In genomic region chr11:20542739-20543452, GRCm38 (mm10) we compare ENCODE assay signal across 7 mouse cellular contexts. TPM values are rescaled to one million over a fixed set of nuclear protein-coding genes. Genes with fewer than 3 reads are reported as not detected.
DNase-seq lines count a peak whose midpoint lies in the region; ATAC-seq lines count a peak whose summit lies in the region.

Sertad2 (plus strand) TSS chr11:20543253.

- peak within 1 kb of the TSS; percentile 91 for H3K4me3 ChIP-seq in intestine, embryonic 15.5 days (replicated peaks)
- peak within 1 kb of the TSS; percentile 88 for H3K4me3 ChIP-seq in midbrain, embryonic 10.5 days

- peak within 1 kb of the TSS; percentile 70 for H3K9ac ChIP-seq in intestine, embryonic 15.5 days

- H3K36me3 ChIP-seq in intestine, embryonic 15.5 days, result no peaks in the 10 kb centered on the region
- H3K36me3 ChIP-seq in midbrain, embryonic 10.5 days, result no peaks in the 10 kb centered on the region

- H3K27ac ChIP-seq in intestine, embryonic 15.5 days, result peak within 1 kb of the TSS; percentile 91
- peak within 1 kb of the TSS; percentile 94 for H3K27ac ChIP-seq in midbrain, embryonic 10.5 days (replicated peaks)

- intact Hi-C loops in gastrocnemius, postnatal 36 days (cut with DNase I), result loop anchor here (5.0 kb wide), 2 partner anchors 86 to 89 kb away; no protein-coding TSS in a partner anchor
- intact Hi-C loops in left cerebral cortex, postnatal 25 days (cut with DNase I), result loop anchor here (1.0 to 2.0 kb wide), 2 partner anchors 89 to 198 kb away; partner anchors contain the start of gene Aftph

- peak; percentile 100 for DNase-seq in adrenal gland, adult 2 months
- DNase-seq in embryo, embryonic 11.5 days (ENCODE audit: low read depth, low spot score), result peak; percentile 98
- DNase-seq in gastrocnemius, postnatal 36 days, result peak; percentile 98 to 99
- peak; percentile 99 to 100 for DNase-seq in left cerebral cortex, postnatal 25 days (ENCODE audit: low spot score in 2 of 2)
- peak; percentile 99 for DNase-seq in midbrain, embryonic 10.5 days (ENCODE audit: low spot score)
- peak; percentile 99 for DNase-seq in right cerebral cortex, postnatal 4 days

- ATAC-seq in intestine, embryonic 15.5 days, result peak; percentile 99

- no peaks in the 10 kb centered on the region; the same call in 1 of the 2 replicates for H3K27me3 ChIP-seq in intestine, embryonic 15.5 days (replicated peaks)
- H3K27me3 ChIP-seq in midbrain, embryonic 10.5 days (ENCODE audit: low read depth, poor library complexity, severe bottlenecking), result peaks cover 41% of the 10 kb centered on the region

- H3K4me1 ChIP-seq in intestine, embryonic 15.5 days (replicated peaks), result 0 out of 2 replicates have a peak, but pooled peaks cover 5% of the 10 kb centered on the region
- H3K4me1 ChIP-seq in midbrain, embryonic 10.5 days, result peaks cover 34% of the 10 kb centered on the region

- no peaks in the 10 kb centered on the region for H3K9me3 ChIP-seq in intestine, embryonic 15.5 days
- no peaks in the 10 kb centered on the region for H3K9me3 ChIP-seq in midbrain, embryonic 10.5 days (replicated peaks)

- peak within 1 kb of the TSS; percentile 82 for H3K4me2 ChIP-seq in intestine, embryonic 15.5 days (replicated peaks)

- WGBS in intestine, embryonic 15.5 days, result under 1% methylated on average over 54 of the region's 62 CpGs
- WGBS in midbrain, embryonic 10.5 days, result under 1% methylated on average over 55 of the region's 62 CpGs

RNA-seq across cellular contexts. Expression of gene Sertad2, which starts in this region (rescaled TPM):
- 10 to 100 TPM; 12.3 to 17.6 TPM for total RNA-seq in adrenal gland, adult 2 months (2021)
- 20.4 and 26.1 TPM in 2 replicates for polyA plus RNA-seq in adrenal gland, adult 2 months (2012; rRNA removed)
- total RNA-seq in gastrocnemius, postnatal 36 days (2021), result 10 to 100 TPM; 10.1 to 12.0 TPM
- polyA plus RNA-seq in intestine, embryonic 15.5 days (2015; fragmentation: Nextera tagmentation; extraction: Ambion mirVana), result 35.6 and 36.9 TPM in 2 replicates
- 10 to 100 TPM; 19.2 to 26.7 TPM for total RNA-seq in left cerebral cortex, postnatal 25 days (2021)
- 30.3 and 36.7 TPM in 2 replicates for polyA plus RNA-seq in midbrain, embryonic 10.5 days (2016; fragmentation: Nextera tagmentation; extraction: Ambion mirVana)

Comparison
In these comparisons a context has a peak if more than half of its experiments do, and no peak if none do; other contexts are left out.
1. Peak in every context shown above with its lines: DNase-seq, ATAC-seq, H3K4me3 ChIP-seq and H3K27ac ChIP-seq.